Mouse (Mus musculus): ENCODE measurements around the gene Pfkp.
A peak's percentile ranks its signal among the peaks of the same experiment; 100 is the strongest.

The Pfkp gene

DNA sequence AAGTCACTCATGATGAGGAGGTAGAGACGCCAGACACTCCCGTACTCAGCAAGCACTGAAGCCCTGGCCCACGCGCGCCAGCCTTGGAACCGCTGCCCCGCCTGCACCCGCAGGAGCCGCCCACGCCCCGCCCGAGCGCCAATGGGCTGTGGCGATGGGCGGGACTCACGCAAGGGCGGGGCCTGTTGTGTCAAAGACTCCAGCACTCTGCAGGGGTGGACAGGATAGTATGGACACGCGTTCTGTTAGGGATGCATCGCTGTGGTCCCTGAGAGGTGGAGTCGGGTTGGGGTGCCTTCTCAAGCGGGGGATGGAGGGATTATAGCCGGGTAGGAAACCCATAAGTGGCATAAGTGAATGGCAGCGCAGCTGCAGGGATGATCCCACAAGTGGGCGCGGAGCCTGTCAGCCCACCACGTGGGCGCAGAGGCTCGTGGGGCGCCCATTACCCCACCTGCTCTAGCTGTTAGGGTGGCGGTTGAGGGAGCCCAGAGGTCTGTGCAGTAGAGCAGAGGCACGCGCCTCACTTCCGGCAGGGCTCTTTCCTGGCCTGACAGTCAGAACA, at the start of gene Pfkp:
Pfkp (minus strand) TSS at position 109 of the 565 bp plus-strand sequence.
- DNase-seq (ENCODE audit: low spot score): peak; percentile 89

DNA sequence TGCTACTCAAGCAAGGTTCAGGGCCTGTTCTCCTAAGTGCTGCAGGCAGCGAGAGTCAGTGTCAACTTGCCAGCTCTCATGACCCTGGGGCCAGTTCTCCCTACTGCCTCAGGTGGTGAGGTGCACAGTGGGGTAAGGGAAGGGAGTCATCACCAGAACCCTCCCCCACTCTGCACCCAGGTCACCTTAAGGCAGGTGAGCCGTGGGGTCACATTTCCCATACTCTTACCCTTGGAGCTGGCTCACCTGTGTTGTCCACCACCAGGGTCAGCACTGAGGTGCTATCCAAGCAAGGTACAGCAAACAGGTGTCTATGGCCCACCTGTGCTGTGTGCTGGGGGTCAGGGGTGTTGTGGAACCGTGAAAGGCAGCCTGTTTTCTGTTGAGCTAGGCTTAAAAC, 42.0 kb upstream of the Pfkp start:
- no peak for DNase-seq (ENCODE audit: low spot score)

DNA sequence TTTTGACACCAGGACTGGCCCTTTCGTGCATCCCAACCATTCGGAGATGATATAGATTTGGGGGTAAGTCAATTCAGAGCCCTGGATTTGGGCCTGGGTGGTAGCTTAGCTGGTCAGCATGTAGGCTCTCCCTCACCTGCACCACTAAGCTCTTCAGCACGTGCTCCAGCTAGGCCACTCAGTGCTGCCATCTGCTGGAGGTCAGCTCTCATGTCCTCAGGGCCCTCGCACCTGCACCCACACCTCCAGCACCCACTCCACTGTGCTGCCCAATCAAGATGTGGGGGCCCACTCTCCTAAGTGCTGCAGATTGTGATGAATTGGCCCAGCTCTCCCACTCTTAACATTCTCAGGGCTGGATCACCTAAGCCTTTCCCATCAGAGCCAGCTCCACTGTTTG, 41.4 kb upstream of the Pfkp start:
- peak; percentile 31 for DNase-seq (ENCODE audit: low spot score)

DNA sequence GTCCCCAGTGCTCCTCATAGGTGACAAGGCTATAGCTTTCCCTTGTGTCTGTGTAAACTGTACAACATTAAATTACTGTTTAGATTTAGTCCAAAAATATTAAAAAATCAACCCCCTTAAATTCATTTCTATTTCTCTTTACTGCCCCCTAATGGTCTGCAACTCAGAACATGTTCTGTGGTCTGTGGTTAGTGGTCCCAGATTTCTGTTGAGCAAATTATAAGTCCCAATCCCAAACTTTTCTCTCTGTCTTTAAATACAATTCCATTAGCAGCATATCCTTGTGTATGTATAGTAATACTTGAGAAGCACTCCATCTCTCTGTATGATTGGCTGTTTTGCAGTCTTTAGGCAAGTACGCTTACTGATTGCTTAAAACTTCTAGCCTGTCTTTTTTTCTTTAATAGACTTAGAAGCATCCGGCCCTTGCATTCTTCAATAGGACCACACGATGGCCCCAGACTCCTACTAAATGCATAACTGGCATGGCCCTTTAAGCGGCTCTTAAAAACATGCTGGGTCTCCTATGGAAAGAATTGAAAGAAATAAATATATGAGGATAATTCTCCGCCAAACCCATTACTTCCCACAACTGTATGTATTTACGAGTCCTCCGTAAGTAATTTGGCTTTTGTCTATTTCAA, 40.3 kb upstream of the Pfkp start:
- DNase-seq (ENCODE audit: low spot score): peak; percentile 26

DNA sequence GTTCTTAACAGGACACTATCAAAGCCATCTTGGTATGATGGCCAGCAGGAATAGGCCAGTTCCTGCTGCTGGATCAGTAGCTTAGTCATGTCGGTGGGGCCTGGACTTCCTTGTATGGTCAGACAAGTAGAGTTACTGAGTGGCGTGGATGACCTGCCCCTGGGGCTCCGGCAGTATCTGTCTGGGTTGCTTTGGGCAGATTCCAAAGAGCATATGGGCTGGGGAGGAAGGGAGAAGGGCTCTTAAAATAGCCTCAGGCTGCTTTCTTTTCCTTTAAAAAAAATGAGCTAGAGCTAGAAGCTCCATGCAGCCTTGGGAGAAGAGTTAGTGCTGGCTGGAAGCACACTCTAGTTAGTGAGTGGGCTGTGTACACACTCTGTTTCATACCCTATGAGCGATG, 18.3 kb upstream of the Pfkp start:
- DNase-seq (ENCODE audit: low spot score): no peak

DNA sequence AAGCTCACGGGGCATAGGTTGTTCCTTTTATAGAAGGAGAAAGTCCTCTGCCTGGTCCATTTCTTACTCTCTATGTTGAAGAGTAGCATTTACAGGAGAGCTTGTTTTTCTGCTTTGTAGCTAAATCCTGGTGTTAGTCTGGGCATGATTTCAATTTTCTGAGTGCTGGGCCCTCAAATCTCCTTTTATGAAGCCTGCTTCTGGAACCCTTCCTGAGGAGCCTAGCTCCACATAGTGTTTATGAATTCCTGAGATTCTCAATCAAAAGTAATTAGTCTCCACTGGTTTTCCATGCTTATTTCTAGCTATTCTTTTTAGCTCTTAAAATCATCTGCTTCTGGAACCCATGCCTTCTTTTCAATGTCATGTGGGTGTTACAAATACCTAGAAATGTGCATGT, 16.9 kb upstream of the Pfkp start:
- DNase-seq (ENCODE audit: low spot score): no peak

DNA sequence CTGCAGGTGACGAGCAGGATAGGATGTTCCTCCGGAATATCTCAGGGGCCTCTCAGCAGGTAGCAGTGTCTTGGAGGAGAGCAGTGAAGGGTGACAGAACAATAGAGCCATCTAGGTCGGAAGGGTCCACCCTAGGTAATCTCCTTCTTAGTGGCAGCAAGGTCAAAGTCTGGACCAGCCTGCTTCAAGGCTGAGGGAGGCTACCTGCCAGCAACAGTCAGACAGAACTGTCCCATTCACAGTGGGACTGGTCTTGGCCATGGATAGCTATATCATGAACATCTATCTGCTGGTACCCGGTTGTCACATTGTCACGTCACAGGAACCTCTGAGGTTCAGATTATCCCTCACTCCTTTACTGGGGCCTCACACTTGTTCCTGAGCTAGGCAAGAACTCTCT, 15.6 kb upstream of the Pfkp start:
- no peak for DNase-seq (ENCODE audit: low spot score)

DNA sequence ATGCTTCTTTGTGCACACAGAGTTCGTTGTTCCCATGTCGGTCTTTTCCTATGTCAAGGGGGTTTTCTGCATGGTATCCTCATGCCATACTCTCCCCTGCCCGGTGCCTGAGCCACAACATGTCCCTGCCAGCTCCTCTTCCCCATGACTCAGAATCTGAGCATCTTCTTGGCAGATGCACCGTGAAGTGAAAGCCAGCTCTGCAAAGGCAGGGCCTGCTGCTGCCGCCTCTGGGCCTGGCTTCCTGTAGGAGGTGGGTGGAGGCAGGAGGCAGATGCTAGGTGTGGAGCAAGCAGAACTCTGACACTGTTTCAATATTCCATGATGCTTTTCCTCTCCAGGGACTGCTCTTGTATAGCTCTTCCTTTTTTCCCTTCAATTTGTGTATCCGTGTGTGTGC, 10.7 kb upstream of the Pfkp start:
- DNase-seq (ENCODE audit: low spot score): no peak

DNA sequence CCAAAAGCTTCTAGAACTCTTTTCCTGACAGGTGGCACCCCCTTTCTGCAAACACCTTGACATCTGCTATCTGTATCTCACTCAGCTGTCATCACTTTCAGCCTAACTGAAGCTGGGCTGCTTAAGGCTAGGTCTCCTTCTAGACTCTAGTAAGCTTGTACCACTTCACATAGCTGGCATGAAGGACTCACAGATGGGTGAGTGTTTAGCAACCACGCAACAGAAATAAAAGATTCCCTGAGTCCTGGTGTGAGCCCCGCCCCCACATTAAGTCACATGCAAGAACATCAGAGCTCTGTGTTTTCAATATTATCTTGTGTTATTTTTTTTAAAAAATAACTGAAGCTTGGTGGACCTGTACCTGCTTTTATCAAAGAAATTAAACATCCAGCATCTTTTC, 8.7 kb upstream of the Pfkp start:
- no peak for DNase-seq (ENCODE audit: low spot score)

DNA sequence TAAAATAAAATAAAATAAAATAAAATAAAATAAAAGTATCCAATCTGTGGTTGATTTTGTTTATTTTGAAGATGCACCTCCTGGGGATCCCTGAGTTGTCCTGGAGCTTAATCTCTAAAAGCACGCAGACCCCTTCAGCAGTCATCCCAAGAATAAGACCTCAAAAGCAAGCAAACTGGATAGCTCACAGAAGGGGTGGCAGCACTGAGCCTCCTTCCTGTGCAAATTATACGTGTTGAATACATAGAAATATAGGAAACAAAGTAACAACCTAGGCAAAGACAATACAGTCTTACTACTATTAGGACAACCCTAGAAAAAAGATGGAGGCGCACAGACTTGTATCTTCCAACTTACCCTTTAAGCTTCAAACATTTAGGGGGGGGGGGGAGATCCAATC, 965 bp upstream of the Pfkp start:
- DNase-seq (ENCODE audit: low spot score): no peak

DNA sequence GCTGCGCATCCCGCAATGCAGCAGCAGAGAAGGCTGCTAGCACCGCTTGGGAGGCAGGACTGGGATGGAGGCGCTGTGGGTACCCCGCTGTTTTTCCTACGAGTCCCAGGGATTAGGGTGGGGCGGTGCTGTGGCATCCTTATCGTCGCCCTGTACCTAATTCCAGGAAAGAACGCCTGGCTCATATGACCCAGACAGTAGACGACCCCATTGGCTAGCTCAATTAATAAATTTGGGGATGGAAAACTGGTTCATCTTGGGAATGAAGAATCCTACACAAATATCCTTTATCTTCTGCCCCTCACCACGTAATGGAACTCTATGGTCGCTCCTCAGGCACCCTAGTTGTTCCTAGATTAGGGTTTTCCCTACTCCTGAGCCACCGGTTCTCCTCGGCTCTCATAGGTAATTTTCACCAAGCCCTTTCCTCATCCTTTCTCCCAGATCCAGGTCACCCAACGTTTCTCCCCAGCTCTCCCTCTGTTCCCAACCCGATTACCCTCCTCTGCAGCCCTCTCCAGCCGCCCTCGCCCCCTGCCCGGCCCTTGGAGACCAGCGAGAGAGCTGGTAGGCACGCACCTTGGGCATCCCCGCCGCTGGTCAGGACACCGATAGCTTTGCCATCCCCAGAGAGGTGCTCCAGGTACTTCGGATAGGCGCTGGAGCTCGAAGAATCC, 447 bp downstream of the Pfkp start:
- no peak for DNase-seq (ENCODE audit: low spot score)

DNA sequence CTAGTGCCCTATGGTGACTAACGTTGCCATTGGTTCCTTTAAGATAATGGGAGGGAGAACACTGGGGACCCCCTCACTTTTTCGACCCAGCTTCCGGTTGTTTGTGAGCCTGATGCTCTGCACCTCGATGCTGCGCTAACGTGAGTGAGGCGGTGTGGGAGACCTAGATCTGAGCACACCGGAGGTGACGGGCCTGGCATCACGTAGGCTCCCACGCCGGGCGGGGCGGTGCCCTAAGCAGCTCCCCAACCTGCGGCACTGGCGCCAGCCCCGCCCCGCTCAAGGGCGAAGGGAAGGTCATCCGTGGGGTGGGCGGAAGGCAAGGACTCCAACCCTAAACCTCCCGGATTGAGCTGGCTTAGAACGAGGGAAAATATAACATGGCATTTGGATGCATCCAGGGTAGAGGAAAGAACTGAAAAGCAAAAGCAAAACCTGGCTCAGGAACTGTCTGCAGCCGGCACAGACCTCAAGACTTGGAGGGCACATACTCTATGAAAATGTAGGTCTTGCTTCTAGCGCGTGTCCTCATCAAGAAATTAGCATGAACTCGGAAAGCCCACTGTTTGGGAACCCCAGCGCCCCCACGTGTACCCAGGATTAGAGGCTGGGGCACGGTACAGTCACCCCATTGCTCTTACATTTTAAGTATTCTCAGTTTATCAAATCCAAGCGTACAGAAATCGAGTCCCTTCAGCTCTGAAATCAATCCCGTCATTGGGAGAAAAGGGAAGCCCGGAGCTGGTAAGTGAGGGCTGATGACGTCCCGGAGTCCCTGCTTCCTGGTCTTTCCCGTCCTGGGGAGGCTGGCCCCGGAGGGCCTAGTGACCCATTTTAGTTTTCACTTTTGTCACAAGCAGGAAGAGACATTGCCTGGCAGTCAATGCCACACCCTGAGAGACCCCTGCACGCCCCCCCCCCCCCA, 1.2 kb downstream of the Pfkp start:
- DNase-seq (ENCODE audit: low spot score): peak; percentile 55

DNA sequence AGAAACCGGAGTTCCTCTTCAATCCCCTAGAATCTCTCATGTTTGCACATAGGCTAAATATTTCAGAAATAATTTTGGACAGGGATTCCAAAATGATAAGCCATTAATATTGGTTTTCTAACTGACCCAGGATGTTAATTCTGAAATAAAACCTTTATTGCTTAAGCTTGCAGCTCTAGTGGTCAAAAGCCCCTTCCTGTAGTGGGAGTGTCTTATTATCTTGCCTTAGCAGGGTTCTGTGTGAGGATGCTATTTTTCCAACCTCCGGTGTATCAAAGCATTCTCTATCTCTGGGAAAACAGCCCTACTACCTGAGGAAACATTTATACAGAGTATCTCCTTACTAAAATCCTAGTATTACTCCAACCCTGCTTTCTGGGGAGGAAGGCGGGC, 1.9 kb downstream of the Pfkp start:
- no peak for DNase-seq (ENCODE audit: low spot score)

DNA sequence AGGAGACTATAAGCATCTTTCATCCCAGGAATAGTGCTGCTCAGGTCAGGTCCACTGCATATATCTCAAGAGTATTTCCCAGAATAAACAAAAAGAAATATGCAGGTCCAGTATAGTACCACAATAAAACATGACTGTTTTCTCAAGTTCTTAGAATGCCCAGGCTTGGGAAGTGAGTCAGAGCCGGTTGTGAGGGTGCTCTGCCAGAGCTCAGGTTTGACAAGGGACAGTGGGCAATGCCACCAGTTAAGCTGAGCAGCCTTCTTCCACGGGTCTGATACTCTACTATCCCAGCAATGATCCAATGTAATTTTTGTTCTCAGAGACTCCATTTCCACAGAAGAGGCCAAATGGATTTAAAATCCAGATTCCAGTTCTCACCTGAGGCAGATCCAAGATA, 2.3 kb downstream of the Pfkp start:
- DNase-seq (ENCODE audit: low spot score): no peak

DNA sequence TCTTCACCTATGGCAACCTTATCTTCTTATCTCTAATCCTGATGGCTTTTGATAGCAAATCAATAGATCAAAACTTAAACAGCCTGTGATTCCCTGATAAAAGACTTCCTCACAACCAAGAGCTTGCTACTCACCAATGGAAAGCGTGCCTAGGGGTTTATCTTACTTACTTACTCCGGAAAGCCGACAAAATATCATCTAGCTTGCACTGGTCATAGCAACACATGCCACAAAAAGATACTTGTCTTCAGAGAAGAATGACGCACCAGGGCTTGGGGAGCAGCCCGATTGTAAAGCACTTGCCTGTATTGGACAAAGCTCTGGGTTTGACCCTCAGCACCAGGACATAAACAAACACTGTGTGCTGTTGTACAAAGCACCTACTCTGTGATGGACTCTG, 4.6 kb downstream of the Pfkp start:
- DNase-seq (ENCODE audit: low spot score): no peak

DNA sequence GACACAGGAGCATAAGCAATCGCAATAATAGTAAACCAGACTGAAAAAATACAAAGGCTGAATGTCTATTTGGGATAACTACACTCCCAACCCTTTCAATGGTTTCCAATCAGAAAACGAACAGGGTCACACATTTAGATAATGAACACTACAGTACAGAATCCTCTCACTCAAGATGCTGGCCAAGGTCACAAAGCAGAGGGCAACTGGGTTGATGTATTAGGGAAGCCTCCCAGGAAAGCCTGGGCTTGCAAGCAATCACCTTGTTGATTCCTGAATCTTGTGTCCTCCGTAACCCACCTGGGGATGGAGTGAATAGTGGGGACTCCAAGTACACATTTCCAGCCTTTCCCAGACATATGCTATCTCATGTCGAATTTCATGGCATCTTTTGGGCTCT, 5.6 kb downstream of the Pfkp start:
- no peak for DNase-seq (ENCODE audit: low spot score)

DNA sequence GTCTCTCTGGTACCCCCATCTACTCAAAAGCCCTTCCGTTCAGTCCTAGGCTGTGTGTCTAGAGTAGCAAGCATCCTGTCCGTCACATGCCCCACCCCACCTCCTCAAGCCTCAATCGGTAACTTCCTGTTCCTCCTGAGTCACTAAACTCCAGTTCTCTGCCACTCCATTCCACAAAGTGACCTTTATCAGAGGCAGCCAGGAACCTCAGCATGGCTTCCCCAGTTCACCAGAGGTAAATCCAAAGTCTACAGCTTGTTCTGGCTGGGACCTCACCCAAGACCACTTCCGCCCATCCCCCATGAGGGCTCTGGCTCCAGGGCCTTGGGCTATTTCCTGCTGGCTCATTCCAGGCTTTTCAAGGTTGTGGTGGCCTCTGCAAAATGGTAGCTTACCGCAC, 6.1 kb downstream of the Pfkp start:
- no peak for DNase-seq (ENCODE audit: low spot score)

DNA sequence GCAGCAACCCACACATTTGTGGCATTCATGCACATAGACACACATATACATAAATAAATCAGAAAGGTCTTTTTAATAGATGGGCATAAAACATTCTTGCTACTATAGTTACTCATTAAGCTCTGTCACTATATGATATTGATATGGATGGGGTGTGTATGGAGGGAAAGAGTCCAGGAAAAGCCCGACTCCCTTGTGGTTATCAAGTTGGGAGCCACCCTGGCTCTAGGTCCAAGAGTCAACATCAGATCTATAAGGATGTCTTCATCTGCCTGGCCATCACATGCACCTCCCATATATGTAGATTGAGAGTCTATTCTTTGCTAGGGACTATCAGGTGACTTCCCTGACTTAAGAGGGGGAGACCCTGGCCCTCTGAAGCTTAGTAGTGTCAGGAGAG, 7.1 kb downstream of the Pfkp start:
- no peak for DNase-seq (ENCODE audit: low spot score)

DNA sequence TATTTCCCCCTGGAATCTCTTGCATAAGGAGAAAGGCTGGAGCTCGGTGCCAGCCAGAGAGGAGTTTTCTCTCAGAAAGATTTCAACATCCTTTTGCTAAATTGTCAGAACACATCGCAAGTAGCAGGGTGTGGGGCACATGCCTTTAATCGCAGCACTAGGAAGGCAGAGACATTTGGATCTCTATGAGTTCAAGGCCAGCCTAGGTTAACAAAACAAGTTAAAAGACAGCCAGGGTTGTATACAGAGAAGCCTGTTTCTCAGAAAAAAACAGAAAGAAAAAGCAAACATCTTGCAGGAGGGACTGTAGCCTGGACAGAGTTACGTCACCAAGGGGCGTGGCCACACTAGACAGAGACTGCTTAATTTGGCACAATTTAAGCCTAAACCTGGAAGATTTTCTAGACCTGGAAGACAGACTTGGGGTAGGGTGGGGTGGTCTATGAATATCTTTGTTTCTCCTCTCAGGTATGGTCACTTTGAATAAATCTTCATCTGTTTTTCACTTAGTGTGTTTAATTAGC, 9.0 kb downstream of the Pfkp start:
- DNase-seq (ENCODE audit: low spot score): no peak

DNA sequence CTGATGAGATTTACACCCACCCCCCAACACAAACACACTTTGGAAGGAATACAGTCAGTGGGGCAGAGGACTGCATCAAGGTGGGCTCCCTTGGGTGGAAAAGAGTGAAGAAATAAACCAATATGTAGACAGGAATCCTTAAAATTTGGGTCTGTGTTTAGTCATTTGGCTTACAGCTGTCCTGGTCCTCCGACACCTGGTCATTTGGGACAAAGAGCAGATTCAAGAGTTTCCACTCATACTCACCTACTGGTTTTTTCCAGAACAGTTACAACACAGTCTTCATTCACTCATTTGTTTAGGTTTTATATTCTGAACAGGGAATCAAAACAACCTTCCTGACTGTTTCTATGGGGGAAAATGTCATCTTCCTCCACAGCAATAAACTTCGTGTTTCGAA, 9.6 kb downstream of the Pfkp start:
- DNase-seq (ENCODE audit: low spot score): no peak

DNA sequence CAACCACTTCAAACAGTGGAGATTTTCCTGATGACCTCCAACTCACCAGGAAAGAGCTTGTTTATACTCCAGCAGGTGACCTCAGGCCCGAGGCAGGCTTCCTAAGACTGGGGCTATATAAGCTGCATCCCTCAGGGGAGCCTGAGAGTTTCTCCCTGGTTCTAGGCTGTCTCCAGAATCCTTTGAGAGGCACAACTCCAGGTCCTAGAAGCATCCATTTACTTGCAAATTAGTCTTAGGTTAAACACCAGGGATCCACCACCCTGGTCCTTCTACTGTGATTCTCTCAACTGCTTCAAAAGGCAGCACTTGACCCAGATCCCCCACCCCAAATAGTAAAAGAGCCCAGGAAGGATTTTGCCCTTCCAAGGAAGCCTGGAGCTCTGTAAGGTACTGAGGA, 10.2 kb downstream of the Pfkp start:
- no peak for DNase-seq (ENCODE audit: low spot score)

DNA sequence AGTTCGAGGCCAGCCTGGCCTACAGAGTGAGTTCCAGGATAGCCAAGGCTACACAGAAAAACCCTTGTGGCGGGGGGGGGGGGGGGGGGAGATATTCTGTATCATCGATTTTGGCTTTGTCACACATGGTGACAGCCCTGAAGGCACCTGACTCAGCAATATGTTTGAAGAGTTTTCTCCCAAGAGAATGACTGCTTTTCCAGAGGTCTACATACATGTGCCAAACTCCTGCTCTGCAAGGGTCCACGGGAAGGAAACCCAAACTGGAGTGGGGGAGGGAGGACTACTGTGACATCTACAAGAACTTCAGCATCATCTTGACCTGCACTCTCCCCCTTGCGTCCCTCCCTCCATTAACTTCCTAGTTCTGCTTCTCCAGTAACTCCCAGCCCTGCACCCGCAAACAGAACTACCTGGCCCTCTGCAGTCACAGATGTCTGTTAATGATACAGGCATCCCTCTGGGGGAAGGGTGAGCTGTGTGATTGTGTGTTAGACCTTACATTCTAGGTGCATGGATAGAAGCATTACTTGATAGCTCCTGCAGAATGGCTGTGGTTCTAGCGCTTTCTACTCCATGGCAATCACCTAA, 10.9 kb downstream of the Pfkp start:
- no peak for DNase-seq (ENCODE audit: low spot score)

All from ovary, postnatal 36 days (tissue).